Mouse (Mus musculus): ENCODE measurements at regions not wholly inside any gene's neighbourhood (a gene's known extent, or its start where the extent isn't known, plus 50 kb on each side); places are given as distances from the start of the nearest gene placed in this dataset.

- no peak for DNase-seq (ENCODE audit: low read depth, low spot score)
Measured at GRCm38 (mm10) chr6:111883946-111884345, 389.6 kb upstream of the Lmcd1 start.

DNA sequence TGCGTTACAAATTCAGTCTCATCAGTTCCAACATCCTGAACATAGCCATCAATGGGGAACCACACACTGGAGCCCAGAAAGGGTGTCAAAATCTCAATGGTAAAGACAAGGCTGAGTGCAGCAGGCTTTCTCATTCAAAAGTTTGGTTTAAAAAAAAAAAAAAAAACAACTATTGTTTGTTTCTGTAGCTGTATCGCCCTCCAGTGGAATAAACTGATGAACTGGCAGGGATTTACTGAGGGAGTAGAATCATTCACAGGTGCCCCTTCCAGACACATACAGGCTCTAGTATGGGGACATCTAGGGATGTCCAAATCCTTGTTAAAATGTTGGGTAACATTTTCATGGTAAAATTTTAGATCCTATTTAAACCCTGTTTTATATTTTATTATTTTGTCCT, 361.6 kb upstream of the Lmcd1 start:
- DNase-seq (ENCODE audit: low read depth, low spot score), result no peak

DNA sequence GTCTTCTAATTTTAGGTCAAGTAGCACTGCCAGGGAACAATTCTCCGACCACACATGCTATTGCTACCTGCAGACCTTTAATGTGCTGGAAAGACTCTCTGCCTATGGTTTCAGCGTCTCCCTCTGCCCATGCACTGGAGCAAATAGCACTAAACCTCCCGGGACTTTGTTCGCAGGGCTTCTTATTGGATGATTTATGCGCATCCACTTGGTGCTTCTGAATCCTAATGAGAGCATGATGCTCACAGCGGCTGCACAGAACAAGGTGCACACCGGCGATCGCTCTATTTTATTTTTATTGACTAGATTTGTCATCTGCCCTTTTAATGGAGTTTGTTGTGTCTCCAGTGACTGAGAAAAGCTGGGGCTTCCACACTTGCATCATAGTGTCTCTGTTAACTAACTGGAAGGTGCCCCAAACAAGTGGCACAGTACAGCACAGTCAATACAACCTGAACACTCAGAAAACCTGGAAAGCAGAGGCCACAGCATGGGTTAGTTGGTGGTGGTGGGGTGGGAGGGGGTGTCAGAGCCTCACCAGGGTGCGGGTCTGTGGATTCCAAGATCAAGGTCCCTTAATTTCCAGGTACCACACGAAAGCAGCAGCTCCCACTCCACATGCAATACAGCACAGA, 359.7 kb upstream of the Lmcd1 start:
- no peak for DNase-seq (ENCODE audit: low read depth, low spot score)

GRCm38 (mm10) chr6:111917248-111917721, 356.3 kb upstream of the Lmcd1 start:
- no peak for DNase-seq (ENCODE audit: low read depth, low spot score)

DNA sequence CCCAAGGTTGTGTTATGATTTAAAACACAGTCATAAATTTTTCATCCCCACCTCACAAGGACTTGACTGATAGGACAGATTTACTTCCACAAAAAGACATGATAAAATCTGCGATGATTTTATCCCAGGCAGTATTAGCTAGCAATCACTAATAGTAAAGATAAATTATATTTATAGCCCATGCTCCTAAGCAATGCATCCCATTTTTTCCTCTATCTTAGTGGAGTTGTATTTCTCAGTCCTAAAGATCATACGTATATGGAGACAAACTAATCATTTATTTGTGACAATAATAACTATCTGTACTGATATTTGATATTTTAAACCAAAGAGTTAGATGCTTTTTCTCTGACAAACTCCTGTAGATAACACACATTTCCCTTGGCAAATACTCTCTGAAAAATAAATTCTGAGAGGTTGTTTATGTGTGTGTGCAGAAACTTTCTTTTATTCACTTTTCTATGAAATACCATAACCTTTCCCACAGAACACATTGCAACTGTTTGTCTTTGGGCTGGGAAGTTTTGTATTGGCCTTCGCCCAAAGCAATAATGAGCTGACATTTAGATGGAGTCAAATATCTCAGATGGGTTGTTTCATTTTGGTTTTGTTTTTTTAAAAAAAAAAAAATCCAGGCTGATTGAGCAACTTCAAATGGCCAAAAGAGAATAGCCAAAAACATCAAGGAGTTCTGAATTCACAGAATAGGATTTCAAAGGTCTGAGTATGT, 355.5 kb upstream of the Lmcd1 start:
- no peak for DNase-seq (ENCODE audit: low read depth, low spot score)

DNA sequence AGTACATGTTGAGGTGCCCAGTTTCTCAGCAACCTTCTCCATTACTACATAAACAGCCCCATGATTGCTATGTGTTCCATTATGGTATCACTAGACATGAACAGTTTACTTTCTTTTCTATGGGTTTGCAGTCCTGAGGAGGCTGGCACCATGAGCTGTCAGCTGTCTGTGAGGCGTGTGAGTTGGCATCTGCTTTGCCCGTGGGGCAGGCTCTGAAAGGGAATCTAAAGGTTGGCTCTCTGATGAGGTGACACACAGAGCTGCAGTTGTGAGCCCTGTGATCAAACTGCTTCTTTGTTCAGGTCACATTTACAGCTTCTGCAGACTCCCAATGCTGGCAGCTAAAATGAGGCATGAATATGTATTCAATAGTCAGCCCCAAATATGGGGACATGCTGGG, 341.0 kb upstream of the Lmcd1 start:
- DNase-seq (ENCODE audit: low read depth, low spot score), result no peak

DNA sequence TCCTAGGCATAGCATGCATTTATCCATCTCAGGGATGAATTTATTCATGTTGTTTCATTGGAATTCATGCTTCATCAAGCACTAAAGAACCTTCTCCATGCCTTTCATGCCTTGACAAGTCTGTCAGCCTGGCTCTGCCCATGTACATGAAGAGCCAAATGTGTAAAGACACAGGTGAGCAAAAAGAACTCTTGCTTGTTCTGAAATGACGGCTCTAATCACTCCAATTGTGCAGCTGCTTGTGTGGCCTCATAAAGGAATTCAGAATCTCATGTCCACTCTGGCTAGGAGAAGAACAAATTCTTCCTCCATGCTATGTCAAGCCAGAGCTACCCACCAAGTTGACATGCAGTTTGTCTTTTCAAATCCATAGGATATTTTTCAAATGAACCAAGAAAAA, 319.2 kb upstream of the Lmcd1 start:
- no peak for DNase-seq (ENCODE audit: low read depth, low spot score)

- DNase-seq (ENCODE audit: low read depth, low spot score), result no peak
Measured at GRCm38 (mm10) chr6:111965766-111966165, 307.8 kb upstream of the Lmcd1 start.

DNA sequence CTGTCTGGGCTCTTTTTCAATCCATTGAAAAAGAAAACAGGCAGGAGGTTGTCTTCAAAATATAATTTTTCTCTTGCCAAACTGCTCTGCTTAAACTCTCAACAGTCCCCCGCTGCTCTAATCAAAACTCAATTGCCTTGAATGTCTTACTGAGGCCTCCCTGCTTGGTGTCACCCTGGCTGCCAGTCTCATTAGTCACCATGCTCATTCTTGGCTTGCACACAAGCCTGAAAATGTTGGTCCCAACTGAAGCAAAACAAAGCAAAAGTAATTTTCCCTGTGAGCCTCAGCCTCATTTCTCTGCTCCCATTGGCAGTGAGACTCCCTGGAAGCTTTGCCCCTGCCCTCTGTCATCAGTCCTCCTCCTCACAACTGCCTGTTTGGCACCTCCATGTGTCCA, 288.1 kb upstream of the Lmcd1 start:
- no peak for DNase-seq (ENCODE audit: low read depth, low spot score)

DNA sequence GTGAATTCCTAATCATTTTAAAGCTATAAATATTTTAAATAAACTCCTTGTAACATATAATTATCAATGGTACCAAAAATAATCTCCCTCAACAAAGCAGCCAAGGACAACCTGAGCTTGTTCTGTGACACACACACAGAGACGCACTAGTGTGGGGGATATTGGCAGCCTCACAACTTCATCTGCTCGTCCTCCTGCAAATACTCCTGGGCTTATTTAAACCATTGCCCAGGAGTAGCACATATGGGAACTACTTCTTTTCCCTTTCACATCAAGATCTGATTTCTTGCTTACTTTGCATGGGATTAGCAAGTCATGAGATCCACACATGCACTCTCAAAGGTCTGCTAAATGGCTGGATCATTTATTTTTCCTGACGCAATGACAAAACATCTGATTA, 277.7 kb upstream of the Lmcd1 start:
- no peak for DNase-seq (ENCODE audit: low read depth, low spot score)

DNA sequence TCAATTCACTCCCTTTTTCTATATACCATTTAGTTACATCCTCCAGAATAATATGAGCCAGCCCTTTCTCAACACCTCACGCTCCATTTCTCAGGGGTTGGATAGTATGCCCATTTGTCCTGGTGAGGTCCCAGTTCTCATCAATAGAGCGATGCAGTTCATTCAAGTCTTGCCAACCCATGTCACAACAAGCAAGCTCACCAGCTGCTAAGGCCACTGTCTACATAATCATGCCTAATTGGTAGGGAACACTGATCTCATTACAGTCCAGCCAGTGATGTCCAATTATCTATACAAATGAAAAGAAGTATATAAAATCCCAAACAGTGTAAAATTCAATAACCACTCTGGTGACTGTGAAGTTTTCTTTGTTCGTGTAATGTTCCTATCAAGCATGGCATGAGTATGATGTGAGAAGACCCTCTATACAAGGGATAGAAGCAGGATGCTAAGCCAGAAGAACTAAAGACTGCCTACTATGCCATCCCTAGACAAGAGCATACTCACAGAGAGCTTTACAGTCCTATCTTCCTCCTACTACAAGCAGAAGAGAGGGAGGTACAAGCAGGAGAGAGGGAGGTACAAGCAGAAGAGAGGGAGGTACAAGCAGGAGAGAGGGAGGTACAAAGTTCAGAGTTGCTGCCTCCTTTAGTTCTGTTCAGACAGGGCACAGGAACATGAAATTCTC, 269.6 kb upstream of the Lmcd1 start:
- DNase-seq (ENCODE audit: low read depth, low spot score), result no peak

- DNase-seq (ENCODE audit: low read depth, low spot score), result no peak
Measured at GRCm38 (mm10) chr6:112026261-112027205, 247.0 kb upstream of the Lmcd1 start.

- no peak for DNase-seq (ENCODE audit: low read depth, low spot score)
Measured at GRCm38 (mm10) chr6:112050548-112051184, 222.9 kb upstream of the Lmcd1 start.

DNA sequence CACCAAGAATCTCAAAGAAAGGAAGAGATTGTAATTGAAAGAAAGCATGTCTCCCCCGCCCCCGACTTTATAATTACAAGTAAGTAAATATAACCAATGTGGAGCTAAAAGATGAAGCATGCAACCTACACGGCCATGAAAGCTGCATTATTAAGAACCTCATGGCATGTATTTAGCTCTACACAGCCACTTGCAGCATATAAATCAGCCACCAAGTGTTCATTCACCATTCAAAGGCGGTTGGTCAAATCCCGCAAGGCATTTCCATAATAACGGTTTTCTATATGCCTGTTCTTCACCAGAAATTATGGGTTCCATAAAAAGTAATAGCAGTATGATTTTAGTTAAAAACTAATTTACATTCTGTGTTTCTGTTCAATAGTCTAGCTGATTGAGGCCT, 221.4 kb upstream of the Lmcd1 start:
- no peak for DNase-seq (ENCODE audit: low read depth, low spot score)

GRCm38 (mm10) chr6:112057895-112058294, 215.7 kb upstream of the Lmcd1 start:
- DNase-seq (ENCODE audit: low read depth, low spot score), result no peak

GRCm38 (mm10) chr6:112062956-112063355, 210.6 kb upstream of the Lmcd1 start:
- no peak for DNase-seq (ENCODE audit: low read depth, low spot score)

DNA sequence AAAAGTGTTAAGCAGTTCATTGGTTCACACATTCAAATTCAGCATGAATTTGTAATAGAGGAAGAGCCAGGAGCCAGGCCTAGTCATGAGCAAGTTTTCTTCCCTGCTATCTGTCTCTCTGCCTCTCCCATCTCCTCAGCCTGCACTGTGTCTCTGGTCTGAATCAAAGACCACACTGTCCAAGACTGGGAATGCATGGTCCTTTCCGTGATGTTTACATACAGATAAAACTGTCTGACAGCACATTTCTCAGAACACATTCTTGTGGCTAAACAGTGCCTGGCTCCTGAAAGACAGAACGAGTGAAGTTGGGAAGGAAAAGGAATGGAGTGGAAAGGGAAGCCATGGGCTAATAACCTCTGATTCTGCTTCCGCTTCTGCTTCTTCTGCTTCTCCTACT, 183.0 kb upstream of the Lmcd1 start:
- DNase-seq (ENCODE audit: low read depth, low spot score), result no peak

DNA sequence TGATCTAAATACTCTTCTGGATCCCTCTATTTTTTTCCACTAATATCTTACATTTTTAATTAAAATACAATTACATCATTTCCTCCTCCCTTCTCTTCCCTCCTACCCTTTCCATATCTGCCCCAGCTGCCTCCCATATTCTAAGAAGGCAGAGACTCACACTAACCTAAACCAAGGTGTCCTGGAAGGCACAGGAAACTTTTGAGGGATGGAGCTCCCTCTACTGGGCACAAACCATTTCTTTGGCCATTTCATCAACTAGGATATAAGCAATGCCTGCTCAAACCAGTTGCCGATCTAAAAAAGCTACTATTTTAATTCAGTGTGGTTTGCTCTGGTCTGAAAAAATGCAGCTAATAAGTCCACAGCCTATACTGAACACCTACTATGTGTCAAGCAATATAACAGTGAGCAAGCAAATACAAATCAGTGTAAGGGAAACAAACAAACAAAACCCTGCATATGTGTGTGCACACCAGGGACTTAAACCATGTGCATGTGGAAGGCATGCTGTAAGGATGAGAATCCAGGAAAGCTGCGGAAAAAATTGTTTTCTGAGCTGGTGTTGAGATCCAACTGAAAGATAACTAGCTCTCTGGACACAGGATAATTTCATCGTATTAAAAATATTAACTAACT, 182.3 kb upstream of the Lmcd1 start:
- peak; percentile 16 for DNase-seq (ENCODE audit: low read depth, low spot score)

GRCm38 (mm10) chr6:112093300-112093699, 180.3 kb upstream of the Lmcd1 start:
- no peak for DNase-seq (ENCODE audit: low read depth, low spot score)

DNA sequence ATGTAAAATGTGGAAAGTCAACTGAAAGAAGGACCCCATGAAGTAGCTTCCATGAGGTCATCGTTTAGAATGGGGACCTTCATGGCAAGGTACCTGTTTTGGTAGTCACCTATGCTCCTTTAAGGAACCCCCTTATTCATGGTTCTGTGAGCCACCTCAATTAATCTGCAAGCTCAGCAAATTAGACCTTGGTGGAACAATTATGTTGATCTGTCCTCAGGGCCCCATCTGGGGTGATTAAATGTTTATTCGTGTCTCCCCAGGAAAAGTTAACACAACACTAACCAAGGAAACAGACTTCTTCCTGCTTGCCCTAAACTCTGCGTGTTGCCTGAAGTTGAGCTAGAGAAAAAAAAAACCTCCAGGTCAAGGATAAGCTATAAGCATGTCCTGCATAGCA, 175.9 kb upstream of the Lmcd1 start:
- DNase-seq (ENCODE audit: low read depth, low spot score), result no peak

GRCm38 (mm10) chr6:112108651-112109050, 164.9 kb upstream of the Lmcd1 start:
- DNase-seq (ENCODE audit: low read depth, low spot score), result no peak

Data from retina, adult 2 months (tissue).